Mouse (Mus musculus): ENCODE data around the gene Rasl10a.

DNA sequence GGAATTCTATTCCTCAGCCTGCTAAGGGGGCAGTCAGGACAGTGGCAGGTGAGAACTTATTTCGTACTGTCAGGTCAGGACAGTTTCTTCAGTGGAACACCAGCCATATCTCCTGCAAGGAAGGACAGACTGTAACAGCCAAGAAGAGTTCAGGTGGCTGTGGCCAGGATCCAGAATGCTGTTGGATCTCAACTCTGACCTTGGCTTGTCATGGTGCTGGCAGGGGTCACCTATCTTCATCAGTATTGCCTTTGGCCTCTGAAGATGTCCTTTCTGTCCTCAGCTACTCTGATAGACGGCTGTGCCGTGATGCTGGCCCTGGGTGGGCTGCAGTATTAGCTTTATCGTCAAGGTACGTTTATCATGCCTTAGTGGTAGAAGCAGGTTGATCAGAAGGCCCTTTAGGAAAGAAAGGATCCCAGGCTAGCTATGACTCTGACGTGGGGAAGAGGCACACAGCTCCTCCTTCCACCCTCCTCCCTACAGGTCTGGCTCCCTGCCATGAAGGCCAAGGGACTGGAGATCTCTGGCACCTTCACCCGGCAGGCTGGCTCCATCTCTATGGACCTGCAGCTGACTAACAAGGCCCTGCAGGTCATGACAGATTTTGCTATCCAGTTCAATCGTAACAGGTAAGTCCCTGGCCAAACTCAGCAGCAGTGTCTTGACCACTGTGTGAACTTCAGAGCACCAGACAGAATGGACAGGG is 20.6 kb upstream of the Rasl10a start:
- no peak for TF ChIP-seq CTCF (IDR thresholded peaks at IDR 0.05; ENCODE audit: low read depth)
- no peak for TF ChIP-seq EP300 (IDR thresholded peaks at IDR 0.05; ENCODE audit: low read depth)
